Comparison of ENCODE assay signal across 19 mouse cellular contexts in genomic region chr8:94415218-94415617, GRCm38 (mm10). TPM values are rescaled to one million over a fixed set of nuclear protein-coding genes. Genes with fewer than 3 reads are reported as not detected.
DNase-seq lines count a peak whose midpoint lies in the region; ATAC-seq and TF ChIP-seq lines count a peak whose summit lies in the region.
"Had no signal": no experiment of that assay in that cellular context is flagged by ENCODE, and none has a peak within 500 bp of the region (broad histone marks: within the 10 kb centered on the region; RNA-seq: fewer than 3 reads in every experiment).

No protein-coding gene starts in this region.

- no peaks in the 10 kb centered on the region for H3K4me1 ChIP-seq in kidney, embryonic 14.5 days (ENCODE audit: control insufficient read depth, insufficient read depth, low read length)
- H3K4me1 ChIP-seq in kidney, adult 2 months (ENCODE audit: control insufficient read depth, insufficient read depth, low read length): no peaks in the 10 kb centered on the region
- H3K4me1 ChIP-seq in CH12.LX (ENCODE audit: control insufficient read depth in 1 of 2, insufficient read depth in 2 of 2): peaks cover 12 to 23% of the 10 kb centered on the region in 2 experiments; a peak in 3 of 4 replicates
- H3K4me1 ChIP-seq: embryonic facial prominence, embryonic 13.5 days had no signal

- peak; percentile 62 for ATAC-seq in kidney, embryonic 14.5 days (ENCODE audit: low FRiP score, low TSS enrichment)
- 0 out of 2 replicates have a peak, but pooled peaks have one; percentile 15 for ATAC-seq in granulocyte monocyte progenitor cell, adult 5-6 weeks (replicated peaks; ENCODE audit: poor library complexity, severe bottlenecking)
- ATAC-seq: activated CD4-positive, CD25-positive, alpha-beta regulatory T cell, adult 4 months; forebrain, embryonic 16.5 days; hindbrain, postnatal 0 days had no signal

- in situ Hi-C loops in CH12.LX (cut with MboI; ENCODE audit: low pct_ligation_motif_present, low pct_unique_long_range_greater_than_20kb, low sequenced_read_pairs): no loop called here

- TF ChIP-seq POLR2A in kidney, adult 2 months (IDR thresholded peaks at IDR 0.05; ENCODE audit: low read depth, low read length): no peak
- TF ChIP-seq POLR2A in CH12.LX (IDR thresholded peaks at IDR 0.05; ENCODE audit: low read depth, low read length): no peak

- no peak for TF ChIP-seq RAD21 in CH12.LX (IDR thresholded peaks at IDR 0.05; ENCODE audit: low read depth, low read length)

- no peak overlapping the region for H3K4me3 ChIP-seq in kidney, embryonic 14.5 days (ENCODE audit: low read length)
- no peak overlapping the region for H3K4me3 ChIP-seq in kidney, adult 2 months (ENCODE audit: insufficient read depth, low read depth, low read length)
- no peak overlapping the region for H3K4me3 ChIP-seq in CH12.LX (replicated peaks in 1 of 3; ENCODE audit: low read depth in 2 of 3, low read length in 2 of 3, poor library complexity in 1 of 3)
- H3K4me3 ChIP-seq: embryonic facial prominence, embryonic 13.5 days had no signal

- no peaks in the 10 kb centered on the region for H3K27me3 ChIP-seq in kidney, embryonic 14.5 days (ENCODE audit: control insufficient read depth, insufficient read depth, low read length)
- no peaks in the 10 kb centered on the region; the same call in 1 of the 2 replicates for H3K27me3 ChIP-seq in kidney, adult 2 months (replicated peaks; ENCODE audit: control insufficient read depth, insufficient read depth, low read length)
- no peaks in the 10 kb centered on the region for H3K27me3 ChIP-seq in CH12.LX (replicated peaks)
- H3K27me3 ChIP-seq: embryonic facial prominence, embryonic 13.5 days had no signal

- H3K4me2 ChIP-seq in kidney, embryonic 14.5 days (replicated peaks; ENCODE audit: low read depth, low read length): no peak overlapping the region
- H3K4me2 ChIP-seq in CH12.LX (ENCODE audit: insufficient read depth, low read depth, poor library complexity, severe bottlenecking): no peak overlapping the region
- H3K4me2 ChIP-seq: embryonic facial prominence, embryonic 13.5 days had no signal

- H3K9ac ChIP-seq in kidney, embryonic 14.5 days (ENCODE audit: low read depth, low read length): no peak overlapping the region
- no peak overlapping the region for H3K9ac ChIP-seq in CH12.LX (ENCODE audit: insufficient read depth, low read depth)
- H3K9ac ChIP-seq: embryonic facial prominence, embryonic 13.5 days had no signal

- WGBS in kidney, embryonic 14.5 days: 52% methylated on average over 2 of the region's 2 CpGs
- WGBS in kidney, adult 2 months: 47% methylated on average over 2 of the region's 2 CpGs

- no peak for DNase-seq in kidney, adult 2 months
- DNase-seq in 3T3-L1 (ENCODE audit: low read depth, low spot score) (peak; percentile 42), CH12.LX (ENCODE audit: extremely low read depth) (no peak)
- DNase-seq in B cell, adult 2 months: no peak
- DNase-seq in adrenal gland, adult 18-20 months (ENCODE audit: low spot score in 2 of 2): no peak
- DNase-seq in adrenal gland, postnatal 4 days (ENCODE audit: low spot score in 2 of 2): no peak
- DNase-seq: cerebellum, adult 9-10 months; heart, adult 18-20 months; heart, postnatal 10 days; left cerebral cortex, postnatal 4 days had no signal

- dilution Hi-C loops in CH12.LX (cut with MboI; ENCODE audit: extremely low pct_ligation_motif_present, extremely low pct_unique_long_range_greater_than_20kb, low sequenced_read_pairs): no loop called here

- no peak overlapping the region for H3K27ac ChIP-seq in kidney, embryonic 14.5 days (ENCODE audit: low read depth, low read length)
- no peak overlapping the region for H3K27ac ChIP-seq in kidney, adult 2 months (ENCODE audit: insufficient read depth, low read depth, low read length)
- no peak overlapping the region for H3K27ac ChIP-seq in CH12.LX (ENCODE audit: insufficient read depth, low read depth)
- H3K27ac ChIP-seq: embryonic facial prominence, embryonic 13.5 days; hindbrain, postnatal 0 days; kidney, postnatal 0 days; macrophage; stomach, postnatal 0 days had no signal

- H3K9me3 ChIP-seq in kidney, embryonic 14.5 days (ENCODE audit: control insufficient read depth, low read length): no peaks in the 10 kb centered on the region
- H3K9me3 ChIP-seq in CH12.LX (replicated peaks; ENCODE audit: low read length): no peaks in the 10 kb centered on the region
- H3K9me3 ChIP-seq: embryonic facial prominence, embryonic 13.5 days had no signal

- H3K36me3 ChIP-seq in kidney, embryonic 14.5 days (ENCODE audit: control insufficient read depth, insufficient read depth, low read length): no peaks in the 10 kb centered on the region
- H3K36me3 ChIP-seq in kidney, adult 2 months (ENCODE audit: control insufficient read depth, insufficient read depth, low read length): no peaks in the 10 kb centered on the region
- H3K36me3 ChIP-seq in CH12.LX (replicated peaks in 1 of 2; ENCODE audit: control insufficient read depth in 1 of 2, insufficient read depth in 1 of 2, low read length in 1 of 2): no peaks in the 10 kb centered on the region
- H3K36me3 ChIP-seq: embryonic facial prominence, embryonic 13.5 days had no signal

- no peaks in the 10 kb centered on the region for H3K79me2 ChIP-seq in CH12.LX (replicated peaks; ENCODE audit: control insufficient read depth, extremely low read depth, insufficient read depth, poor library complexity, severe bottlenecking)

- TF ChIP-seq CTCF in kidney, adult 2 months (conservative IDR thresholded peaks at IDR 0.05; ENCODE audit: insufficient read depth, insufficient read length, low read depth, low read length): no peak
- TF ChIP-seq CTCF in CH12.LX (conservative IDR thresholded peaks at IDR 0.05 in 1 of 2, IDR thresholded peaks at IDR 0.05 in 1 of 2; ENCODE audit: low read depth in 2 of 2, low read length in 2 of 2): no peak

- TF ChIP-seq EP300 in CH12.LX (IDR thresholded peaks at IDR 0.05; ENCODE audit: low read length): no peak

TF ChIP-seq in CH12.LX, 34 proteins besides CTCF, POLR2A, EP300 and RAD21:
- TF ChIP-seq USF1 (IDR thresholded peaks at IDR 0.05; ENCODE audit: low read depth, low read length) (peak; percentile 41; the same call in 1 of the 2 replicates), ZC3H11A (IDR thresholded peaks at IDR 0.05; ENCODE audit: low read depth, low read length) (no peak), USF2 (conservative IDR thresholded peaks at IDR 0.05; ENCODE audit: low read depth, low read length) (0 out of 2 replicates have a peak, but pooled peaks have one; percentile 5), TCF12 (IDR thresholded peaks at IDR 0.05; ENCODE audit: low read depth, low read length) (no peak), NRF1 (IDR thresholded peaks at IDR 0.05; ENCODE audit: low read depth, low read length) (no peak)

RNA-seq across cellular contexts. Expression of gene Nlrc5, which starts 18.9 kb away (rescaled TPM):
- 0.10 and 0.70 TPM in 2 replicates for polyA plus RNA-seq in kidney, embryonic 14.5 days (2014; fragmentation: Nextera tagmentation; extraction: Ambion mirVana)
- 4.0 and 6.6 TPM in 2 replicates for polyA plus RNA-seq in kidney, adult 2 months (2012; rRNA removed)
- total RNA-seq in CH12.LX (2012; rRNA removed) (58.6 and 73.0 TPM in 2 replicates), CH12.LX (2014; rRNA removed) (58.1 and 60.2 TPM in 2 replicates)
- 72.5 and 75.2 TPM in 2 replicates for polyA plus RNA-seq in CH12.LX (2012; ENCODE audit: insufficient read length, low read depth)
- total RNA-seq in granulocyte monocyte progenitor cell, adult 5-6 weeks (2014; fragmentation: Nextera tagmentation): 35.8 and 43.0 TPM in 2 replicates
- 19.3 and 19.4 TPM in 2 replicates for total RNA-seq in granulocyte monocyte progenitor cell, adult 5-6 weeks (2017)
- 10 to 100 TPM in 1 of 2 experiments, 1 to 10 TPM in 1; 7.1 to 23.7 TPM for total RNA-seq in adrenal gland, adult 18-20 months (2021)
- 1 to 10 TPM; 3.1 to 4.6 TPM for total RNA-seq in adrenal gland, postnatal 4 days (2021)

RNA-seq across cellular contexts. Expression of gene Herpud1, which starts 29.0 kb away (rescaled TPM):
- polyA plus RNA-seq in kidney, embryonic 14.5 days (2014; fragmentation: Nextera tagmentation; extraction: Ambion mirVana): 53.7 and 61.2 TPM in 2 replicates
- 417 and 537 TPM in 2 replicates for polyA plus RNA-seq in kidney, adult 2 months (2012; rRNA removed)
- total RNA-seq in CH12.LX (2012; rRNA removed): 172 and 206 TPM in 2 replicates
- 243 and 257 TPM in 2 replicates for total RNA-seq in CH12.LX (2014; rRNA removed)
- 116 and 124 TPM in 2 replicates for polyA plus RNA-seq in CH12.LX (2012; ENCODE audit: insufficient read length, low read depth)
- total RNA-seq in granulocyte monocyte progenitor cell, adult 5-6 weeks (2014; fragmentation: Nextera tagmentation): 81.6 and 83.0 TPM in 2 replicates
- 80.3 and 95.4 TPM in 2 replicates for total RNA-seq in granulocyte monocyte progenitor cell, adult 5-6 weeks (2017)
- total RNA-seq in adrenal gland, adult 18-20 months (2021): 100 to 1,000 TPM; 100 to 109 TPM
- 10 to 100 TPM; 65.5 to 75.2 TPM for total RNA-seq in adrenal gland, postnatal 4 days (2021)
